Mouse (Mus musculus) adrenal gland, postnatal 14 days (tissue): Measurements from ENCODE around the gene Kif14. TPM values are rescaled to one million over a fixed set of nuclear protein-coding genes. Genes with fewer than 3 reads are reported as not detected.
"Not testable (repeated sequence)": the region's sequence is repeated elsewhere in the genome, so short reads cannot be mapped to it uniquely, and the experiment has no call there.

Source experiments
- DNase-seq: peaks from one replicate; pipeline ENCODE4 v3.0.0; 2021; ENCODE audit warnings: mixed read lengths
- total RNA-seq: library from RNA; stranded (reverse); gene quantifications from 2 replicates; pipeline ENCODE4 v1.2.3, GENCODE M21; 2021

Kif14 gene
- total RNA-seq, 1 experiment from 2014 or later: 3.9 TPM

DNA sequence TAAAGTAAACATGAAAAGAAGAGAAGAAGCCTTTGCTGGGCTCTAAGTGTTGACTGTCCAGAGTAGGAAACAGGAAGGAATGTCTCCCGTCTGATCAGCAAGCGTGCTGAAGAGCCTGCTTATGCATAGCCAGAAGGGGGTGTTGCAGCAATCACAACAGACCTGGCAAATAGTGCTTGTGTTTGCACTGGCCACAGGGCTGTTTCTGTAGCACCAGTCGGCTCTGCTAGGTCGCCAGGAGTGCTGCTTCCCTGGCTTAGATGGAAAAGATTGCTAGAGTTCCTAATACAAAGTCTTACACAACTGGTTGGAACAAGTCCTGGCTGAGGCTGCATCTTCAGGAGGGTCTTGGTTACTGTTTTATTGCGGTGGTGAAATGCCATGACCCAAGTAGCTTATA, 25.5 kb downstream of the Kif14 start:
- DNase-seq: no peak

DNA sequence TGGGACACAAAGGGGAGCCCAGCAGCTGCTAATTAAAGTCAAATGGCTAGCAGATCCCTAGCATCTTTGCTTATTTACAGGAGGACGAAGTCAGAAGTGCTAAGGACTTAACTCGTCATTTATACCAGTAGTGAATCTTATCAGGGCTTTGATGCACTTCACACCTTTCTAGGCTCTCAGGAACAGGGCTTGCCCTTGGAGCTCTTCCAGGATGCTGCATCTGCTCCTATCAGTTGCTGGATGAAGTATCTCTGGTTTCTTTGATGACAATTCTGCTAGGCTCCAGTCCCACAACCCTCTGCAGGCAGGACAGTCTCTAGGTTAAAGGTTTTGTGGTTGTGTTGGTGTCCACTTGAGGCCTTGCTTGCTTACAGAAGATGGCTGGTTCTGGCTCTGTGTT, 26.1 kb downstream of the Kif14 start:
- DNase-seq: no peak

DNA sequence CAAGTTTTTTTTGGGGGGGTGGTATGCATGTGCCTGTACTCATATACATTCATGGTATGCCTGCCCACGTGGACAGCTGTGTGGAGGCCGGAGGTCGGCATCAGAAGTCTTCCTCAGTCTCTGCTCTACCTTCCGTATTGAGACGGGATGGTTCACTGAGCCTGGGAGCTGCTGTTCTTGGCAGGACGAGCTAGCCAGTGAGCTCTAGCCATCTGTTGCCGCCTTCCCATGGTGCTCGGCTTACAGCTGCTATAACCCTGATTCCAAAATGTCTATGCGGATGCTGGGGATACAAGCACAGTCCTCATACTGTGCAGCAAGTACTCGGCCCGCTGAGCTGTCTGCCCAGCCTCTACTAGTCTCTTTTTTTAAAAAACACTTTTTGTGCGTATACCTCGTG, 33.2 kb downstream of the Kif14 start:
- DNase-seq: no peak

DNA sequence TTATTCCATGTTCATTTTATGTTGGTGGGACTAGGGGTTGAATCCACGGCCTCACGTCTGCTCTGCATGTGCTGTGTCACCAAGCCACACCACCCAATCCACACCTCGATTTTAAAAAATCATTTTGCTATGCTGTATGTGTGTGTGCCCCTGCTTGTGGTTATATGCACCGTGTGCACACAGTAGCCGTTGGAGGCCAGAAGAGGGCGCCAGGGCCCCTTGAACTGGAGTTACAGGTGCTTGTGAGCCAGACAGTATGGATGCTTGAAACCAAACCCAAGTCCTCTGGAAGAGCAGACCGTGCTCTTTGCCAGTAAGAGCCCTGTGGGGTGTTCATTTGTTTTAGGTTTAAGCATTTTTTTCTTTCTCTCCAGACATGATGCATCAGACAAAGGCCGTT, 36.8 kb downstream of the Kif14 start:
- no peak for DNase-seq

DNA sequence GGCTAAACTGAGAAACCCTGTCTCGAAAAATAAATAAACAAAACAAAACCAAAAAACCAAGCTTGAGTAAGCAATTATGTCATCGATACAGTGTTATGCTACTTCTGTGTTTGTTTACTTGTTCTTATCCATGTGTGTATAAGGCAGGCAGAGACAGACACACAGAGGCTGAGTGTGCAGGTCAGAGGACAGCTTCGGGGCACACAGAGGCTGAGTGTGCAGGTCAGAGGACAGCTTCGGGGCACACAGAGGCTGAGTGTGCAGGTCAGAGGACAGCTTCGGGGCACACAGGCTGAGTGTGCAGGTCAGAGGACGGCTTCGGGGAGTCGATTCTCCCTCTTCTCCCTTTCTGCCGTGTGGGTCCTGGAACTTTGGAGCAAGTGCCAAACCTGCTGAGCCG, 40.1 kb downstream of the Kif14 start:
- not testable (repeated sequence) for DNase-seq

DNA sequence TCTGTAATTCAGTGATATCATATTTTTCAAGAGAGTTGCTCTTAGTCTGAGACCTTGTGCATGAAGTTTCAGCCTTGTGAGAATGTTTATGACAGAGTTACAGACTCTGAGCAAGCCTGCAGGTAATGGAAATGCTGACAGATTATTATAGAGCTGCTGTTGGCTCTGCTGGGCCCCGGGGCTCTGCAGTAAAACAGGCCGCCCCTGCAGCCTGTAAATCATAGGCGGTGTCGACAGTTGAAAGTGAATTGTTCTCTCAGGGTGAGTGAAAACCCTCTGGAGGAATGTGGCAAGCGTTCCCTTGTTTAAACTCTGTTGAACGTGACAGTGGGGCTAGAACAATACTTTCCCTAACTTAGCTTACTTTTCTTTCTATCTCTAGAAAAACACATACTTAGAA, 46.2 kb downstream of the Kif14 start:
- DNase-seq: peak; percentile 18

DNA sequence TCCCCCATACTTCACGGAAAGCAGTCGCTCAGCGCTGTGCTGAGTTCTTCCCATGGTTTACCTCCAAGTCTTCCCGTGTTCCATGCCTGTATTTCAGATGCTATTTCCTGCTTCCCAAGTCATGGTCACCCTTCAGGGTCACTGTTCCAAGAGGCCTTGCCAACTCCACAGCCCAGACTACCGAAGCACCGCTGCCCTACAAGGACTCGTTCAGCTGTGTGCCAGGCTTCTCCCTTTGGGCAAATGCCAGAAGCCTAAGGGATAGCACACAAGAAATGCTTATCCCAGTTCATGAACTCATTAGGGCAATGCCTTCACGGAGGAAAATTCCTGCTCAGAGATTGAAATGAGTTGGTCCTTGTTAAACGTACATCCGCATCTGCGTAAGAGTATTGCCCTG, 47.0 kb downstream of the Kif14 start:
- peak; percentile 72 for DNase-seq

DNA sequence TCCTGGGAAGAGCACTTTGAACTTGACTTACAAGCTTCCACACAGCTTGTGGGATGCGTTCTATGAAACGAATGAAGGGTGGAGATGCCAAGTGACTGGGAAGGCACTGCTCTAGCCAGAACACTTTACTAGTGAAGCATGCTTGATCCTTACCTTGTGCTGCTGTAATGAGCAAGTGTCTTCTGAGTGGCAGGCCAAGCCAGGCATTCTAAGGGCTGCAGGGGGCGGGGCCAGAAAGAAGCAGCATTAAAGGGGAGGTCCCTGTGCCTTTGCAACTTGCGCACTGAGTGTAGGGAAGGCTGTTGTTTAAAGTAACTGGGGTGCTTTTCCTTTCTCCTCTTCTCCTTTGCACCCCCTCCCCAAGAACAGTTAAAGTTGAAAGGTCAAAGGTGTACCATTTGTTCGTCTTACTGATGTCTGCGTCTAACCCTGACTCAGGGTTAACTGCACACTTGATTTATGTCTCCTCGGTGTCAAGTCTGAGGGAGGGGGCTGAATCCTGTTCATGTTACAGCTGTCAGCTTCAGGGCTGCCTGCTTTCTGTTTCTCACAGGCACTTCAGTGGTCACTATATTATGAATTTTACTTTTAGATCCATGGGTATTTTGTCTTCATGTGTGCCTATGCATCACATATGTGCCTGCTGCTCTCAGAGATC, 52.7 kb downstream of the Kif14 start:
- no peak for DNase-seq

DNA sequence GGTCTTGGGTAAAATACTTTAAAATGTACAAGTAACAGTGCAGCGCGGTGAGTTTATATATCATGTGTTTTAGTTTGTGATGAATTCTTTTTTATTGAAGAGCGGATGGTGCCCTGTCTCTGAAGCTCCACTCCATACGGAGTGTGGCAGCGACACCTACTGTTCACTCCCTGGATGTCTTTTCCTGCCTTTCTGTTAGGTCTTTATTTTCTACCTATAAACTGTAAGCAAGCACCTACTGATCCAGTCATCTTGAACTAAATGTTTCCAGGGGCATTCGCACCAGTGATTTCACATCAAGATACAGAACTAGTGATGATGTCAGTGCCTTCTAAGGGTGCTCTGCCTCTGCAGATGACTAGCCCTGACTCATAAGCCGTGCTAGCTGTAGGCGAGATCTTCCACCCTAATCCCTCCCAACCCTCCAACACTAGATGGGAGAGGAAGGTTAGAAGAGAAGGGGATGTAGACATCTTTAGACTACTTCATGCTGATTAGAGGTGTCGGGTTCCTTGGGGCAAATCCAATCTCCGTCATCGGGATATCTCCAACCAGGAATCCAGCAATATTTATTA, 55.3 kb downstream of the Kif14 start:
- peak; percentile 63 for DNase-seq

DNA sequence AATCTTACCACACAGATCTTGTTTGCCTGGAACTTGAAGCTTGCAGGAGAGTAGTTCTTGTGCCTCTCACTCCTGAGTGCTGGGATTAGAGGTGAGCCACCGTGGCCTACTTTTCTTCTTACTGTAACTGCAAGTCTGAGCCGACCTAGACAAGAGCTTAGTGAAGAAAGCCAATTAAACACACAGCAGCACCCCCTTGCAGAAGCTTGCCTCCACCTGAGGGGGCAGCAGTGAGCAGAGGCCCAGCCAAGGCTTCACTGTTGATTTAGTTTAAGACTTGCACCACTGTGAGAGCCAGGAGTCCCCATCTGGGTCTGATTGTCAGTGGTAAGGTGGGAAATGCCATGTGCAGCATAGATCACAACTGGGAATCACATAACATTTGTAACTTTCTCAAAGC, 58.8 kb downstream of the Kif14 start:
- peak; percentile 80 for DNase-seq

DNA sequence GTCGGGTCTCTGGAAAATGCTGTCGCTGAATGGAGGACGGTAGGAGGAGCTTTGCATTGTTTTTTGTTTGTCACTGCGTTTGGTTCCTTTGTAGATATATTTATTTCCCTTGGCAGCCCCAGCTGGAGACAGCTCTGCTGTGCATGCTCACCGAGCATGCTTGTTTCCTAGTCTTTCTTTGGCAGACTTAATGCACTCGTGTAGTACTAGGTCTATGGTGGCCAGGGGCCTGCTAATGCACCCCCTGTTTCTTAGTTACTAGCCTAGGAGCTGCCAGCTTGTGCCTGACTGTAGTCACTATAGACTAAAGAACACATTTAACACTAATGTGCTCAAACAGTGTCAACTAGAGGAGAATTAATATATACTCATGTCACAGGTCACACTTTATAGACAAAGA, 59.7 kb downstream of the Kif14 start:
- DNase-seq: no peak

DNA sequence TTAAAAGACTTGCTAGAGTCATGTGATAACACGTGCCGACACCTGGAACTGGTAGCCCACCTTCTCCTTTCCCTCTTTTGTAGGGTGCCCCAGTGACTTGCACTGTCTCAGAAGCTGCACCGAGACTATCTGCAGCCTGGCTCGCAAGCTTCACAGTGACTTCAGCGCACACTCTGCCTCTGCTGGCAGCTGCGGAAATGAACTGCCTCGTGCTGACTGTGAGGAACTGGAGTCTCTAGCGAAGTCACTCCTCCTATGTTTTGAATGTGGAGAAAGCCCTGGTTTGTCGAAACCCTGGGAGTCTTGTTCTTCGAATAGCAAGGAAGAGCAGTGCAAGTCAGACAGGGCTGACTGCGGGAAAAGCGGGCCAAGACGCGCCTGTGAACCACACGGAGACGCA, 61.0 kb downstream of the Kif14 start:
- DNase-seq: no peak

DNA sequence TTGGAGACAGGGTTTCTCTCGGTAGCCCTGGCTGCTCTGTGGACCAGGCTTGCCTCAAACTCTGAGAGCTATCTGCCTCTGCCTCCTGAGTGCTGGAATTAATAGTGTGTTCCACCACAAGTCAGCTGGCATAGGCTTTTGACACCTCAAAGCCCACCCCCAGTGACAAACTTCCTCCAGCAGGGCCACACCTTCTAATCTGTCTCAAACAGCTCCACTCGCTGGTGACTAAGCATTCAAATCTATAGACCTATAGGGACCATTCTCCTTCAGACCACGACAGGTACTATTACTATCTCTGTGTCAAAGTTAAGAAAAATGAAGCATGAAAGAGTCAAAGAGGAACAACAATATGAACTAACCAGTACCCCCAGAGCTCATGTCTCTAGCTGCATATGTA, 66.4 kb downstream of the Kif14 start:
- no peak for DNase-seq

DNA sequence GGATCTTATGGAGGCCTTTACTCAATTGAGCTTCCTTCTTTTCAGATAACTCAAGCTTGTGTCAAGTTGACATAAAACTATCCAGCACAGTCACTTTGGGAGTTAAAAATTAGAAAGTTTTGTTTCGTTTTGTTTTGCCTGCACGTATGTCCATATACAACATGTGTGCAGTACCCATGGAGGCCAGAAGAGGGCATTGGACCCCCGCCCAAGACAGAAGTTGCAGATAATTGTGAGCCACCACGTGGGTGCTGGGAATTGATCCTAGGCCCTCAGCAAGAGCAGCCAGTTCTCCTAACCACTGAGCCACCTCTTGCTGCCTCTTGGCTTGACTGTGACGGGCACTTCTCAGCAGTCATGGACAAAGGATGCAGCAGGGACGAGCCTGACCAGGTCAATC, 70.8 kb downstream of the Kif14 start:
- DNase-seq: no peak

DNA sequence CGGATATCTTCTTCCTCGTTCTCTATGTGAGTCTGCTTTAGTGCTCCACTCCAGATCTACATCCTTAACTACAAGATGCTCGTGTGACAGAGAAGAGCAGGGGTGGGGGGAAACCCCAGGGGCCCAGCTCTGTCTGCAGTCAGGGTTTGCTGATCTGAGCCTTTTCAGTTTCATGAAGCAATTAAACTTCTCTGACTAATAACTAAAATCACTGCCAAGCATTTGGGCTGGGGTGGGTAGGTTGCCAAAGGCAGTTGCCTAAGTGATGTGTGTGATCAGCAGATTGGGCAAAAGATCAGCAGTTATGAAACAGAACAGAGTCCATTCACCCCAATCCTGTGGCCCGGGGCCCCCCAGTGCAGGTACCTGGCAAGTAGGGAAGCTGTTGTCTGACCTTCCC, 72.1 kb downstream of the Kif14 start:
- peak; percentile 66 for DNase-seq

DNA sequence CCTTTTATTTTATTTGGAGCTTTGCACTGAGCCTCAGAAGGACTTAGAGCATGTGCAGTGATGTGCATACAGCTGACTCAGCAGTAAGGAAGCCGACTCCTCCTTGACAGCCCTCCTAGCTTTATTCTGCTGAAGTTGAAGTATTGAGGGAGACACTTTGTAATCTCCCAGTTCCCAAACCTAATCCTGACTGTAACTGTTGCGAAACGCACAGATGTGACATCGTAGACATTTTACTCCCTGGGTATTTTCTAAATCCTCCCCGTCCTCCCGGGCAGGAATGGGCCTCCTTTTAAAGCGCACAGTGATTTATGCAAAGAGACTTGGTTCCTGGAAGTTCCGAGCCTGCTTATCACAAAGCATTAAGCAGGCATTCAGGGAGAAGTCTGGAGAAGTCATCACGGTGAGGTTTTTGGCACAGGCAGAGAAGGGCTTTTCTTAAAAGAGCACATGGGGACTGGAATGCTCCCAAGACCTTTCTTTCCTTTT, 74.3 kb downstream of the Kif14 start:
- DNase-seq: no peak

DNA sequence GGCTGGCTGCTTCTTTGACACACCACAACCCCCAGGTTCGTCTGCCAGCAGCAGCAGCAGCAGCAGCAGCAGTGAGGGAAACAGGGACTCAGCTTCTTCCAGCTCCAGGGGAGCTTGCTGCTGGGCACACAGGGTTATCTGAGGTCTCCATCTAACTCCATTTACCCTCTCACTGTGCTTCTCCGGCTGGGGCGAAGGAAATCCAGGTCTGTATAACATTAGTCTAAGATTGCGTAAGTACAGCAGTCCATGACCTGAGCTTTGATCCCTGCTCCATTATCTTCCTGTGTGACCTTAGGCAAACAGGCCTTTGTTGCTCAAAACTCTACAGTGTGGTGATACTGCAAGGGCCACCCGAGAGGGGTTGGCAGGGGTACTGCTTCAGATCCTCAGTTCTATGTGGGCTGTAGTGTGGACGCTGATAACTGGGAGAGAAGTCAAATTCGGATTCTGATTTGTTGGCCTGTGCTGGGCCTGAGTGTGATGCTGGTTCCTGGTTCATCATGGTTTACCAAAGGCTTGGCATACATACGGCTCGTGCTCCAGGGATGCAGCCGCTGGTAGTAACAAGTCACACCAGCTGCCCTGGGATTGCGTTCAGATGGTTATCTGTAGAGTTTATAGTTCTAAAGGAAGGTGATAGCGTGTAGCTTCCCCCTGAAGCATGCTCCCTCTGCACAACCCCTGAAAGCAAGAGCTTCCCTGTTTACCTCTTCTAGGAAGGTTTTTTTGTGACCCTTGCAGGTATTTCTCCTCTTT, 75.7 kb downstream of the Kif14 start:
- DNase-seq: no peak

DNA sequence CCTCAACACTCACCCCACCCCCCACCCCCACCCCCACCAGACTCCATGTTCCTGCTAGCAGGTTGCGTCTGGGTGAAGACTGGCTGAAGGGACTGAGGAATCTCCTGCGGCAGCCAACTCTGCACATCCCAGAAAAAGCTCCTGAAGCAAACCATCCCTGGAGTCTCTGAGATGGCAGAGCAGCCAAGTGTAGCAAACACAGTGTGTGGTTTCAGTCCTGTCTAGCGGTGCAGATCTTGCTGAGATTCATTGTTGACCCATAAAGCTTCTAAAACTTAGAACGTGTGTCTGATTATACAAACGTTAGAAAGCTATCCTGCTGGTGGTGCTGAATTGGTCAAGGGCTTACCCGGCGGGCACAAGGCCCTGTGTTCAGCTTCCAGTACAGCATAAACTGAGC, 77.8 kb downstream of the Kif14 start:
- no peak for DNase-seq

DNA sequence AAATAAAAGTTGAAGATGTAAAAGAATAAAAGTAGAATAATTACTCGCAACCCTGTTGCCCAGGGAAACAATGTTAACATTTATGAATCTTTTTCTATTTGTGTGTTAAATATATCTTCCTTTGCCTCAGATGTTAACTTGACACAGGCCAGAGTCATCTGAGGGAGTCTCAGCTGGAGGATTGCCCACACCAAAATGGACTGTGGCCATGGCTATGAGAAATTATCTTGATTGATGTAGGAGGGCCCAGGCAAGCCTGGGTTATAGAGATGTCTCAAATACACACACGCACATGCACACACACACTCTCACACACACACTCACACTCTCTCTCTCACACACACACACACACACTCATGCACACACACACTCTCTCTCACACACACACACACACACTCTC, 80.9 kb downstream of the Kif14 start:
- peak; percentile 70 for DNase-seq

DNA sequence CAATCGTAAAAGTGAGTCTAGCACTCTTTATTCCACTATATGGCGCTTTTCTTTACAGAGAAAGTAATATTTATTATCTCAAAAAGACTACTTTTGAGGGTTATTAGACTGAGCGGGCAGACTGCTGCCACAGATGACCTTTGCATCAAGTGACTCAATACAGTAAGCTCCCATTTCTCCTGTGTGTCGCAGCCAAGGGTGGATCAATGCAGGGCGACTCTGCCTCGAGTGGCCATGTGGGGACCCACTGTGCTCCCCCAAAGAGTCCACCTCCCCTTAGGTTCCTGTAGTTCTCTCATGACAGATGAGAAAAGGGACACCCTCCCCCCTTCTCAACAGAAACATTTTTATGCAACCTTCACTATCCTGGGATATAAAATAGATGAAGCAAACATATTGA, 84.1 kb downstream of the Kif14 start:
- no peak for DNase-seq

DNA sequence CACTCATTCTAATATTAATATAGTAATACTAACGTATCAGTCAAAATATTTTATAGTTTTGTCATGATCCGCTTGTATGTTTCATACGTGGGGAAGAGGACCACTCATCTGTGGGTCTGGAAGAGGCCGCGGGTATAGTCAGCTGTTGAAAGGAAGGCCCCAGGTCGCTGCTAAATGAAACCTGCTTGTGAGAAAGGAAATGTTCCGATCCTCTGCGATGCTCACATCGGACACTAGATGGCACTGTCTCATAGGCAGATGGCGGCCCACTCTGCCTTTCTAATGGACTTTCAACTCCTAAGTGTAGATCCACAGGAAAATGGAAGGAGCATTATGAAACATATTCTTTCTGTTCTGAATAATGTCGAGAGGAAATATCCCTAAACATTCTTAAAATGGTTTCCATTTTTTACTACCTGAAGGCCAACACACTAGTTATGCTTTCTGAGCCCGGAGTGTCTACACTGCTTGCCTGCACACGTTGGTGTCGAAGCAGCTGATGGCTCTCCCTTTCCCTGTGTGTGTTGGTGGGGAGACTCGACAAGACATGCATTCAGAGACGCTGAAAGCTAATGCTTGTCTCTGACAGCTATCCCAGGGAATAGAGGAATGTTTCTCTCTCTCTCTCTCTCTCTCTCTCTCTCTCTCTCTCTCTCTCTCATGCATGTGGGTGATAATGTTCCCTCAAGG, 84.9 kb downstream of the Kif14 start:
- peak; percentile 85 for DNase-seq

DNA sequence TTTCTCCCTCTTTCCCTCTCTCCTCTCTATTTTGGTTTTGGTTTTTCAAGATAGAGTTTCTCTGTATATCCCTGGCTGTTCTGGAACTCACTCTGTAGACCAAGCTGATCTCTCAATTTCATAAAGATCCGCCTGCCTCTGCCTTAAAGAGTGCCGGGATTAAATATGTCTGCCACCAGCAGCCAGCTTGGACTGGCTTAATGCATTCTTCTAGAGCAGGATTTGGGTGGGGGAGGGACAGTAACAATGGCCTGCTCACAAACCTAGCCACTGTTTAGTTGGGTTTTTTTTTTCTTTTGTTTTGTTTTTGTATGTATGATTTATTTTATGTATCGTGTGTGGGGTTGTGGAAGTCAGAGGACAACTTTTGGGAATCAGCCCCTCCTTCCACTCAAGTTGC, 88.5 kb downstream of the Kif14 start:
- DNase-seq: no peak

DNA sequence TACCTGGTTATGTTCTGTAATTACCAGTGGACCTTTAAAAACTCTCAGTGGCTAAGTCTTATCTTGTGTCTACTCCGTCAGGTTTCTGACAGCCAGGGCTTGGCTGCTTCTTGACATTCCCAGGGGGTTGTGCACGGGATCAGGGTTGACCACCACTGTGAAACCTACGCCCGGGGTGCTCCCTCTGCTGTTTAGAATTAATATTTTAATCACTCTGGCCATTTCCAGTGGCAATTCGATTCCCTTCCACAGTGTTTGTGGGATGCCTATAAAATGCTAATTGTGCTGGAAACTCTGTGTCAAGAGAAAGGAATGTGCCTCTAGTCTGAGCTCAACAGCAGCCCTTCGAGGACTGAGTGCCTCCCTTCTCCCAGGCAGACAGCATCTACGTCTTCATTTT, 89.7 kb downstream of the Kif14 start:
- DNase-seq: peak; percentile 44
